Comparison of ENCODE assay signal across 19 mouse cellular contexts in genomic region chr12:110939385-110939784, GRCm38 (mm10).
"Had no signal": no experiment of that assay in that cellular context is flagged by ENCODE, and none has a peak within 500 bp of the region (broad histone marks: within the 10 kb centered on the region; RNA-seq: fewer than 3 reads in every experiment).

No protein-coding gene starts in this region.

- H3K9me3 ChIP-seq: kidney, embryonic 15.5 days; limb, embryonic 10.5 days; limb, embryonic 13.5 days; liver, embryonic 12.5 days; liver, embryonic 15.5 days; lung, embryonic 15.5 days; midbrain, embryonic 12.5 days had no signal

- H3K27me3 ChIP-seq: kidney, embryonic 15.5 days; limb, embryonic 13.5 days; liver, embryonic 12.5 days; liver, embryonic 15.5 days; lung, embryonic 15.5 days; midbrain, embryonic 12.5 days had no signal

- H3K4me2 ChIP-seq: kidney, embryonic 15.5 days; limb, embryonic 13.5 days; liver, embryonic 12.5 days; liver, embryonic 15.5 days; lung, embryonic 15.5 days; midbrain, embryonic 12.5 days had no signal

- H3K27ac ChIP-seq: kidney, embryonic 15.5 days; limb, embryonic 10.5 days; limb, embryonic 13.5 days; liver, embryonic 12.5 days; liver, embryonic 15.5 days; lung, embryonic 15.5 days; midbrain, embryonic 12.5 days; stomach, postnatal 0 days had no signal

- DNase-seq: kidney, adult 2 months; kidney, postnatal 10 days; kidney, postnatal 4 days; layer of hippocampus, adult 9-11 months; liver; lung, adult 18-20 months; lung, postnatal 10 days; lung, postnatal 4 days; thymus, adult 2 months; thymus, postnatal 14 days; thymus, postnatal 4 days had no signal

- H3K4me1 ChIP-seq: kidney, embryonic 15.5 days; limb, embryonic 10.5 days; lung, embryonic 15.5 days; midbrain, embryonic 12.5 days had no signal

- H3K9ac ChIP-seq: kidney, embryonic 15.5 days; limb, embryonic 13.5 days; liver, embryonic 12.5 days; liver, embryonic 15.5 days; lung, embryonic 15.5 days; midbrain, embryonic 12.5 days had no signal

- H3K4me3 ChIP-seq: kidney, embryonic 15.5 days; limb, embryonic 10.5 days; limb, embryonic 13.5 days; liver, embryonic 12.5 days; liver, embryonic 15.5 days; lung, embryonic 15.5 days; midbrain, embryonic 12.5 days had no signal

- ATAC-seq: liver, embryonic 12.5 days had no signal
